Mouse (Mus musculus): ENCODE data around the gene Gm765.

Gm765 gene

DNA sequence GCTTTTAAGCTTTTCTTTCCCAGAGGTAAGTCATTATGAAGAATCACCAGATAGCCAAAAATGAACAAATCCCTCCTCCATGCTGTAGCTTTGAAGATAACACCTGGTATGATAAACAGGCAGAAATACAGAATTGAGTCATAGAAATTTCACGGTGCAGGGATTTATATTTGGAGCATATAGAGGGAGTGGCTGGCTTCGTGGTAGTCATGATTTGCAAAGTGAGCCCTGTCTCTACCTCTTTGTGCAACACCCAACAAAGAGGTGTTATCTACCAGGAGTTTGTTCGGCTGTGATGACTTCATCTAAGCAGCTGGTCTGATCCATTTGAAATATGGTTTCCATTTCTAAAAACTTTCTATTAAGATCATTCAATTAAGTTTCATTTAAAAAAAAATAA lies 130.3 kb downstream of the Gm765 start:
- no peak for DNase-seq (ENCODE audit: low spot score)

DNA sequence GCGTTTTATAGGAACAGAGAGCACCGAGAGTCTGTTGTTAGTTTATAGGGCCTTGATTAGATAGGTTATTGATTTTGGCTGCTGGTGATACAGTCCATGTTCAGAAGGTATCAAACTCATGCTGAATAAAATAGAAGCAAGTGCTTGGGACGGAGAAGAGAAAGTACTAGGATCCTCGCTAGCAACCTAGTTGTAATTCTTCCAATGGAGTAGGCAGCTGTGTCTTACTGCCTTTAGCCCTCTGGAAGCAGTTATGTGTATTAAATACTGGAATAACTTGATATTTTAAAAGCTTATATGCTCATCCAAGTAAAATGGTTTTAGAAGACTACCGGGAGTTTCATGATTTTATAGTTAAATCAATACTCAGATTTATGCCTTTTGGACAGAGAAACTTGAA lies 132.3 kb downstream of the Gm765 start:
- DNase-seq (ENCODE audit: low spot score) = no peak

DNA sequence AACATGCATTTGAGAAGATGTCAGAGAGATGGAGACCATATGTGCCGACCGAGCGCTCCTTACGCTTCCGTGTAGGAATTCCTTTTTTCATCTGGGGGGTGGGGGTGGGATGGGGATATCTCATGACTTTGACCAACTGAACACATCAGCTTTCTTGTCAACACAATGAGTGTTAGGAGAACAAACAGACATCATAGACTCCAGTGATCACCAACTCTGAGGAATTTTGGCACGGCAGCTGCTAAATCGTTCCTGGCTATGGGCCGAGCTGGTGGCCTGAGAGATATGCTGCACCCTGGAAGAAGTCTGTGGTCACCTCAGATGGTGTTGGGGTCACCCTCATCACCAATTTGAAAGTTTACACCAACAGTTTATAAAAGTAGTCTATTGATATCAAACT lies 134.5 kb downstream of the Gm765 start:
- no peak for DNase-seq (ENCODE audit: low spot score)

DNA sequence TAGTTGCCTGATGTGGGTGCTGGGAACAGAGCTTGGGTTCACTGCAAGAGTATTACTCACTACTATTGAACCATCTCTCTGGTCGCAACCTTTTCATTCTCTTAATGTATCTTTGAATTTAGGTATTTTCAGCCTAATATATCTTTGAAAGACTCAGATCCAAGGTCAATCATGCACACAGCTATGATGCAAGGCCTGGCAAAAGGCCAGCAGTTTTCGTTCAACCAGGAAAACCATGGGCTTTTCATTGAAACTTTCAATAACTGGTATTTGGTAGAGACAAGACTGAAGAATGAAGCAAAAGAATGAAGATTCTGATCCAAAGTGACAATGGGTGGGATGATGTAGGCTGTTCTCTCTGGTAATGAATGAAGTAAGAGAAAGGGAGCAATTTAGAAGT lies 143.8 kb downstream of the Gm765 start:
- DNase-seq (ENCODE audit: low spot score) = no peak

DNA sequence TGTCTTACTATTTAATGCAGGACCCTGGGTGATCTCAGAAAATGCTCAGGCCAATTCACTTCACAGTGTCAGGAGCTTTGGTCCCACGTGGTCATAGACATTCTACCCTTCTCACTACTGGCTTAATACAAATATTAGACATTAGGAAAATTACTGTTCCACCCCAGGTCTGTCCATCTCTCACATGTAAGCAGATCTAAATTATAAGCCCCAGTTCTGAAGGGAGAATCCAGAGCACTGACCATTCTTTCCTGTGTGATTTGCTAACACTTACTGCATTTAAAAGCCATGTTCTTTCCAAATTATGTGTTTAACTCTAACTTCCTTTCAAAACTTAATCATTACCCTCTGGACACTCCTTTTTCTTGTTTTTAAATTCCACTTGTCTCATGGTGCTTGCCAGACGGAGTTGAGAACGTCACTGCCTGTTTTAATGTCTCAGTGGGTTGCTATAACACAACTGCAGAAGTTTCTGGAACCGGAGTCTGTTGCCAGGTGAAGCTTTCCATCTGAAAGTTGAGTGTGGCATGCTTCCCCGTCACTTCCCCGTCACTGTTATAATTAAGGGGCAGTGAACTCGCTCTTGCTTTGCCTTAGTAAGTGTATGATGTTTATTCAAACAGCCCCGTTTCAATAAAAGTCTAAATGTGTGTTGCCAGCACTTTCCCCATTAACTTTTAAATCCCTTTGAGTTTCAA lies 151.7 kb downstream of the Gm765 start:
- no peak for DNase-seq (ENCODE audit: low spot score)

All from urinary bladder, postnatal 25 days (tissue).